Mouse (Mus musculus): ENCODE data around the gene Jagn1. TPM values are rescaled to one million over a fixed set of nuclear protein-coding genes. Genes with fewer than 3 reads are reported as not detected.

Gene Jagn1
- total RNA-seq, 2 experiments from 2014 or later = 38.0 to 41.8 TPM

Small RNA genes within 50 kb of the gene (microRNA-seq; reads per million reads assigned to microRNA genes)
- not detected for gene Gm24387

Other genes starting within 250 kb of the Jagn1 start
- gene Lhfpl4, start 247.2 kb upstream of the Jagn1 start, total RNA-seq (2021) = 10 to 100 TPM; 79.6 to 85.5 TPM
- gene Mtmr14, start 204.7 kb upstream of the Jagn1 start, total RNA-seq (2021) = 10 to 100 TPM; 15.3 to 17.4 TPM
- gene Cpne9, start 160.3 kb upstream of the Jagn1 start, total RNA-seq (2021) = 10 to 100 TPM; 76.4 to 79.5 TPM
- 10 to 100 TPM; 29.0 to 30.3 TPM for gene Brpf1, start 135.4 kb upstream of the Jagn1 start, total RNA-seq (2021)
- 1 to 10 TPM; 6.5 to 7.1 TPM for gene Ogg1, start 115.6 kb upstream of the Jagn1 start, total RNA-seq (2021)
- gene Camk1, start 98.6 kb upstream of the Jagn1 start, total RNA-seq (2021) = 100 to 1,000 TPM; 106 to 123 TPM
- gene Tada3, start 64.7 kb upstream of the Jagn1 start, total RNA-seq (2021) = 10 to 100 TPM; 52.0 to 55.2 TPM
- gene Arpc4, start 64.5 kb upstream of the Jagn1 start, total RNA-seq (2021) = 100 to 1,000 TPM; 245 to 295 TPM
- 10 to 100 TPM in 1 of 2 experiments, 1 to 10 TPM in 1; 9.3 to 14.2 TPM for gene Ttll3, start 53.3 kb upstream of the Jagn1 start, total RNA-seq (2021)
- gene Rpusd3, start 23.2 kb upstream of the Jagn1 start, total RNA-seq (2021) = 10 to 100 TPM; 17.1 to 19.0 TPM
- gene Cidec, start 6.8 kb upstream of the Jagn1 start, total RNA-seq (2021) = not detected
- under 1 TPM; 0.54 to 0.57 TPM for gene Il17re, start 15.9 kb downstream of the Jagn1 start, total RNA-seq (2021)
- 1 to 10 TPM; 4.7 to 5.3 TPM for gene Il17rc, start 28.9 kb downstream of the Jagn1 start, total RNA-seq (2021)
- gene Creld1, start 40.7 kb downstream of the Jagn1 start, total RNA-seq (2021) = 100 to 1,000 TPM; 102 to 119 TPM
- gene Prrt3, start 59.4 kb downstream of the Jagn1 start, total RNA-seq (2021) = 10 to 100 TPM; 59.4 to 59.9 TPM
- 10 to 100 TPM; 71.7 to 81.1 TPM for gene Emc3, start 89.1 kb downstream of the Jagn1 start, total RNA-seq (2021)
- 1 to 10 TPM; 1.5 to 3.3 TPM for gene Fancd2, start 89.1 kb downstream of the Jagn1 start, total RNA-seq (2021)
- gene Fancd2os, start 158.1 kb downstream of the Jagn1 start, total RNA-seq (2021) = under 1 TPM in 1 of 2 experiments, not detected in 1; 0.32 TPM
- 100 to 1,000 TPM; 218 to 259 TPM for gene Brk1, start 162.2 kb downstream of the Jagn1 start, total RNA-seq (2021)
- gene Vhl, start 181.4 kb downstream of the Jagn1 start, total RNA-seq (2021) = 10 to 100 TPM; 48.1 to 49.8 TPM
- 10 to 100 TPM; 21.0 to 24.9 TPM for gene Irak2, start 195.9 kb downstream of the Jagn1 start, total RNA-seq (2021)